Mouse (Mus musculus): ENCODE results near the gene Myl4. TPM values are rescaled to one million over a fixed set of nuclear protein-coding genes. Genes with fewer than 3 reads are reported as not detected.

The Myl4 gene
- polyA plus RNA-seq, 1 experiment from 2014 or later: 2,477 TPM

DNA sequence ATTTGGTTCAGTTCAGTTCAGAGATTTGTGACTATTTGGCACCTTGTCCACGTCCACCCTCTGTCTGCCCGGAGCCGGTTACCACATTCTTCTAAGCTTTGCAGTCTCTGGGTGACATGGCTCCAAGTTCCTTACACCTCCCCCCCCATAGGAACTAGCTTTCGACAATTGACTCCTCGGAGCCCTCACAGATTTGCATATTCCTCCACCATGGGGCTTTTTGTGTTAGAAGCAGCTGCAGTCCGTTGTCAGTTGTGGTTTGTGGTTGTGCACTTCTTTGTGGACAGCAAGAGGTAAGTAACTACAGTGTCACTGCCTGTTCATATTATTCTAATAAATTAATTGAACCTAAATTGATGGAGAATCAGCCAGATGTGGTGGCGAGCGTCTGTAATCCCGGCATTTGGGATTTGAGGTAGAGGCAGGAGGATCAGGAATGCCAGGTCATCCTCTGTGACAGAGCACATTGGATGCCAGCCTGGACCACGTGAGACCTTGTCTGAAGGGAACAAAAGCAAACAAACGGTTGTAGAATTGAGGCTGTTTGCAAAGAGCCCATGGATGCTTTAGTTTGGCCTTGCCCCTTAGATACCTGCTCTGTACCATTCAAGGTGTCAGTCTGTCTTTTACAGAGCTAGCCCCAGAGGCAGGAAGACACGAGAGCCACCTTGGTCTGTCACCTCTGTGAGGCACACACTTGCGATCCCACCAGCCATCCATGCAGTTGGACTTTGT, 32.3 kb downstream of the Myl4 start:
- Histone ChIP-seq H3K4me2 (peak overlapping the region; percentile 81; the same call in 1 of the 2 replicates), H3K36me3 (peaks cover 74% of the 10 kb centered on the region), H3K4me1 (replicated peaks) (peaks cover 50% of the 10 kb centered on the region), H3K9ac (0 out of 2 replicates have a peak overlapping the region, but pooled peaks have one; percentile 21), H3K9me3 (replicated peaks) (no peaks in the 10 kb centered on the region), H3K27ac (ENCODE audit: poor library complexity, severe bottlenecking) (peak overlapping the region; percentile 35), H3K4me3 (no peak overlapping the region), H3K27me3 (replicated peaks) (no peaks in the 10 kb centered on the region)
- no peak for ATAC-seq (ENCODE audit: insufficient number of reproducible peaks, low FRiP score)
- WGBS: 57% methylated on average over 13 of the region's 13 CpGs

- Histone ChIP-seq H3K4me1 (replicated peaks) (peaks cover 36% of the 10 kb centered on the region), H3K4me2 (no peak overlapping the region), H3K9ac (no peak overlapping the region), H3K36me3 (peaks cover 72% of the 10 kb centered on the region), H3K4me3 (no peak overlapping the region), H3K9me3 (replicated peaks) (no peaks in the 10 kb centered on the region), H3K27me3 (replicated peaks) (no peaks in the 10 kb centered on the region), H3K27ac (ENCODE audit: poor library complexity, severe bottlenecking) (no peak overlapping the region; the same call in 1 of the 2 replicates)
- WGBS: 72% methylated on average over 5 of the region's 5 CpGs
- no peak for ATAC-seq (ENCODE audit: insufficient number of reproducible peaks, low FRiP score)
These were observed 35.0 kb downstream of the Myl4 start for GRCm38 (mm10) chr11:104585495-104585894.

DNA sequence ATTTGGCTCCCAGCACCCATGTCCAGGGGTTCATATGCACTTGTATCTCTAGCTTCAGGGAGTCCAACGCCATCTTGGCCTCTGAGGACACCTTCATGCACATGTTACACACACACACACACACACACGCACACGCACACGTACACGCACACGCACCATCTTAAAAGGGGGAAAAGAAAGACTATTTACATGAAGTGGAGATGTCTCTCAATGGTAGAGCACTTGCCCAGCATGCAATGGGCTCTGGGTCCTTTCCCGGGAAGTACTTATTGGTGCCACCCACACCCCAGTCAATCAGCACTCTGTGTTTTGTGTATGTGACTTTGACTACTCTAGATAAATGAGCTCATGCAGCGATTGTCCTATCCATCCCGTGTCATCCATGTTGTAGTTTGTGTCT, 37.4 kb downstream of the Myl4 start:
- Histone ChIP-seq H3K9ac (no peak overlapping the region), H3K4me3 (no peak overlapping the region), H3K27ac (ENCODE audit: poor library complexity, severe bottlenecking) (no peak overlapping the region), H3K27me3 (replicated peaks) (no peaks in the 10 kb centered on the region), H3K4me1 (replicated peaks) (peaks cover 16% of the 10 kb centered on the region), H3K4me2 (no peak overlapping the region), H3K9me3 (replicated peaks) (no peaks in the 10 kb centered on the region), H3K36me3 (peaks cover 53% of the 10 kb centered on the region)
- no peak for ATAC-seq (ENCODE audit: insufficient number of reproducible peaks, low FRiP score)
- 86% methylated on average over 9 of the region's 9 CpGs for WGBS

DNA sequence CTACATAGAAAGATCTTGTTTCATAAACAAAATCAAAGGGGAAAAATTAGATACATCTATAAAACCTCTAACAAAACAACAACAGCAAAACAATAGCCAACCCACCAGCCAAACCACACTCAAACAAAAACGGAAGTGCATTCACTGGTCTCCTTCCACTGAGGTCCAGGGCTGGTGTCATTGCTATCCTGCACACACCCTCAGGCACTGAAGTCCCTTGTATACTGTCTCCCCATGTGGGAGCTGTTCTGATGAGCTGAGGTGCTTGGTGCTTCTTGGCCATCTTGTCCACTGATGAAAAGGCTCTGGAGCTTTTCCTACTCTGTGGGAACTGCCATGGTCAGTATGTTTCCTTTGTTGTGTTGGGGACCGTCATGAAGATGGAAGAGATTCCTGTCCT, 38.0 kb downstream of the Myl4 start:
- H3K4me3 ChIP-seq: no peak overlapping the region
- H3K9me3 ChIP-seq (replicated peaks): no peaks in the 10 kb centered on the region
- H3K36me3 ChIP-seq: peaks cover 47% of the 10 kb centered on the region
- ATAC-seq (ENCODE audit: insufficient number of reproducible peaks, low FRiP score): no peak
- H3K27me3 ChIP-seq (replicated peaks): no peaks in the 10 kb centered on the region
- WGBS: 66% methylated on average over 2 of the region's 2 CpGs
- H3K4me1 ChIP-seq (replicated peaks): peaks cover 10% of the 10 kb centered on the region
- H3K4me2 ChIP-seq: no peak overlapping the region
- H3K27ac ChIP-seq (ENCODE audit: poor library complexity, severe bottlenecking): no peak overlapping the region
- H3K9ac ChIP-seq: no peak overlapping the region

GRCm38 (mm10) chr11:104589570-104589969, 39.1 kb downstream of the Myl4 start:
- H3K4me1 ChIP-seq (replicated peaks): peaks cover 7% of the 10 kb centered on the region
- ATAC-seq (ENCODE audit: insufficient number of reproducible peaks, low FRiP score): no peak
- no peak overlapping the region for H3K4me2 ChIP-seq
- no peak overlapping the region for H3K27ac ChIP-seq (ENCODE audit: poor library complexity, severe bottlenecking)
- H3K27me3 ChIP-seq (replicated peaks): no peaks in the 10 kb centered on the region
- peaks cover 37% of the 10 kb centered on the region for H3K36me3 ChIP-seq
- H3K4me3 ChIP-seq: no peak overlapping the region
- no peaks in the 10 kb centered on the region for H3K9me3 ChIP-seq (replicated peaks)
- 57% methylated on average over 1 of the region's 1 CpGs for WGBS
- H3K9ac ChIP-seq: no peak overlapping the region

- H3K9me3 ChIP-seq (replicated peaks): no peaks in the 10 kb centered on the region
- under 1% methylated on average over 8 of the region's 8 CpGs for WGBS
- peaks cover 31% of the 10 kb centered on the region for H3K36me3 ChIP-seq
- H3K4me1 ChIP-seq (replicated peaks): peaks cover 7% of the 10 kb centered on the region
- ATAC-seq (ENCODE audit: insufficient number of reproducible peaks, low FRiP score): peak; percentile 49; the same call in 1 of the 2 replicates
- no peak overlapping the region for H3K4me2 ChIP-seq
- H3K4me3 ChIP-seq: no peak overlapping the region
- no peaks in the 10 kb centered on the region for H3K27me3 ChIP-seq (replicated peaks)
- no peak overlapping the region for H3K27ac ChIP-seq (ENCODE audit: poor library complexity, severe bottlenecking)
- H3K9ac ChIP-seq: no peak overlapping the region
These were observed 39.7 kb downstream of the Myl4 start for GRCm38 (mm10) chr11:104590148-104590547.

DNA sequence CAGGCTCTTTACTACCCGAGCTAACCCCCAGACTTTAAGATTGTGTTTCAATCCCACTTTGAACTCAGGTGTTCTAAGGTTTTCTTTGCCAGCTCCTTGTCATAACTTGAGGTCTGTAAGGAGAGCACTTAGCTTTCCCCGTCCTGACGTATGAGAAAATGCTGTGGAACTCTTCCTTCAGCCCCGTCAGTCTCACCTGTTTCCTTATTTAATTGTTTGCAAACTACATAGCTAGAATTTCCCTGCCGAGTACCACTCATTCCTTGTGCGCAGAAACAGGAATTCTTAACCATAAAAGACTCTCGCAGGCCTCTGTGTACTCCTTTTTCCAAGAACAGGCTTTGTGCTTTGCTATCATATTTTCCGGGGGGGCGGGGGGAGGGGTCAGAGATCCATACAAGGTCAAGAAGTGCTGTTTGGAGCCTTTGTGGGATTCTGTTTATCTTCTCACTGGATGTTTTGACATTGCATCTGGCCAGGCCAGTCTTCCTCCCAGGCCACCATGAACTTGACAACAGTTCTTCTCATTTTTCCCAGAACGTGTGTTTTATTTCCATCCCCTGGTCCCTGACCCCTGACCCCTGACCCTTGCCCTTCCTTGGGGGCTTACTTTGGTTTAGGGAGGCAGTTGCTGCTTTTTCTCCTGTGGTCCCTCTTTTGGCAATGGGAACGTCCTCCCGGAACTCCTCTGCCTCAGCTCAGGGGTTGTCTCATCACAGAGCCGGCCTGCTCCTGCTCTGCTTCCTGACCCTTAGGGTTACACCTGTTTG, 41.8 kb downstream of the Myl4 start:
- 60% methylated on average over 13 of the region's 13 CpGs for WGBS
- H3K27ac ChIP-seq (ENCODE audit: poor library complexity, severe bottlenecking): no peak overlapping the region

DNA sequence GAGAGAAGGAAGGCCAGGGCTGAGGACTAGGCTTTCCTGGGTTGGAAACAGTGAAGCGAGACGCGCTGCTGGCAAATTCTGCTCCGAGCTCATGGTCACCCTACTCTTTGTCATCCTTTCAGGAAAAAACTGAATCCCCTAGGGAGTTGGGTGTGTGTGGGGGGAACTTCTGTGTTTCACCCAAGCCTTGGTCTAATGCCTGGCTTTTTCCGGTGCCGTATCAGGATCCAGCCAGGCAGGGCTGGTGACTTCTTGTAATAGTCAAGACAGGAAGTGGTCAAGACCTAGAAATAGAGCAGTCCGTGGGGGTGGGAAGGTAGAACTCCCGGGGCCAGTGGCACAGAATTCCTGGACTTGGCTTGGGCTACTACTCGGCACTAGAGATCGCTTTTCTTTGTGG, 45.9 kb downstream of the Myl4 start:
- H3K9me3 ChIP-seq (replicated peaks): no peaks in the 10 kb centered on the region
- H3K27me3 ChIP-seq (replicated peaks): no peaks in the 10 kb centered on the region
- H3K4me3 ChIP-seq: no peak overlapping the region
- no peak overlapping the region for H3K27ac ChIP-seq (ENCODE audit: poor library complexity, severe bottlenecking)
- 0 out of 2 replicates have a peak, but pooled peaks have one; percentile 45 for ATAC-seq (ENCODE audit: insufficient number of reproducible peaks, low FRiP score)
- H3K4me2 ChIP-seq: no peak overlapping the region
- no peaks in the 10 kb centered on the region for H3K36me3 ChIP-seq
- no peak overlapping the region for H3K9ac ChIP-seq
- 45% methylated on average over 10 of the region's 10 CpGs for WGBS
- peaks cover 11% of the 10 kb centered on the region for H3K4me1 ChIP-seq (replicated peaks)

More for the DNA sequence above, 41.8 kb downstream of the Myl4 start:
- H3K9me3 ChIP-seq (replicated peaks): no peaks in the 10 kb centered on the region
- ATAC-seq (ENCODE audit: insufficient number of reproducible peaks, low FRiP score): no peak
- peaks cover 18% of the 10 kb centered on the region for H3K4me1 ChIP-seq (replicated peaks)
- H3K4me2 ChIP-seq: no peak overlapping the region
- H3K27me3 ChIP-seq (replicated peaks): no peaks in the 10 kb centered on the region
- no peak overlapping the region for H3K4me3 ChIP-seq
- H3K9ac ChIP-seq: no peak overlapping the region
- H3K36me3 ChIP-seq: peaks cover 10% of the 10 kb centered on the region

GRCm38 (mm10) chr11:104599265-104599945, 48.9 kb downstream of the Myl4 start:
- no peak for ATAC-seq (ENCODE audit: insufficient number of reproducible peaks, low FRiP score)
- WGBS: 71% methylated on average over 13 of the region's 13 CpGs
- peak overlapping the region; percentile 43; the same call in 1 of the 2 replicates for H3K27ac ChIP-seq (ENCODE audit: poor library complexity, severe bottlenecking)

GRCm38 (mm10) chr11:104600675-104601074, 50.2 kb downstream of the Myl4 start:
- no peak overlapping the region for H3K4me2 ChIP-seq
- H3K4me1 ChIP-seq (replicated peaks): peaks cover 8% of the 10 kb centered on the region
- no peak overlapping the region for H3K27ac ChIP-seq (ENCODE audit: poor library complexity, severe bottlenecking)
- 55% methylated on average over 4 of the region's 4 CpGs for WGBS
- ATAC-seq (ENCODE audit: insufficient number of reproducible peaks, low FRiP score): no peak
- no peaks in the 10 kb centered on the region for H3K9me3 ChIP-seq (replicated peaks)
- no peaks in the 10 kb centered on the region for H3K36me3 ChIP-seq
- H3K4me3 ChIP-seq: no peak overlapping the region
- H3K9ac ChIP-seq: no peak overlapping the region
- 0 out of 2 replicates have a peak, but pooled peaks cover 2% of the 10 kb centered on the region for H3K27me3 ChIP-seq (replicated peaks)

More at GRCm38 (mm10) chr11:104599265-104599945, 48.9 kb downstream of the Myl4 start:
- no peaks in the 10 kb centered on the region for H3K27me3 ChIP-seq (replicated peaks)
- no peaks in the 10 kb centered on the region for H3K9me3 ChIP-seq (replicated peaks)
- H3K4me1 ChIP-seq (replicated peaks): peaks cover 11% of the 10 kb centered on the region
- H3K4me3 ChIP-seq: no peak overlapping the region
- H3K36me3 ChIP-seq: no peaks in the 10 kb centered on the region
- no peak overlapping the region for H3K4me2 ChIP-seq
- H3K9ac ChIP-seq: no peak overlapping the region

- Histone ChIP-seq H3K4me1 (replicated peaks) (peaks cover 14% of the 10 kb centered on the region), H3K36me3 (no peaks in the 10 kb centered on the region), H3K27me3 (replicated peaks) (peaks cover 6% of the 10 kb centered on the region; the same call in 1 of the 2 replicates), H3K27ac (ENCODE audit: poor library complexity, severe bottlenecking) (no peak overlapping the region), H3K9me3 (replicated peaks) (no peaks in the 10 kb centered on the region), H3K4me2 (no peak overlapping the region), H3K4me3 (no peak overlapping the region), H3K9ac (no peak overlapping the region)
- ATAC-seq (ENCODE audit: insufficient number of reproducible peaks, low FRiP score): no peak
- 65% methylated on average over 6 of the region's 6 CpGs for WGBS
These were observed 53.7 kb downstream of the Myl4 start for GRCm38 (mm10) chr11:104604192-104604591.
